Mouse (Mus musculus) left cerebral cortex, adult 2 months (tissue): ENCODE results near the gene Uqcr10. TPM values are rescaled to one million over a fixed set of nuclear protein-coding genes. Genes with fewer than 3 reads are reported as not detected.

Source experiments
- DNase-seq, 2 experiments: peaks; one replicate each; pipeline ENCODE4 v3.0.0; 2021 to 2022; ENCODE audit warnings: low spot score in 2 of 2, mixed read lengths in 1 of 2; ENCODE audit errors: extremely low spot score in 1 of 2
- H3K27ac ChIP-seq: fragments of 200-600 bp; 2 replicates; pipeline ENCODE4 v1.8.1; 2022
- H3K4me3 ChIP-seq: fragments of 200-600 bp; 2 replicates; pipeline ENCODE4 v1.8.1; 2022
- CTCF ChIP-seq: fragments of 200-600 bp; IDR thresholded peaks from 2 replicates; pipeline ENCODE4 v1.8.1; 2022; ENCODE audit warnings: antibody characterized with exemption, mild to moderate bottlenecking, moderate library complexity
- intact Hi-C: fragments of 180-260 bp; cut with DNase I; formaldehyde crosslinking; loops from one replicate; pipeline ENCODE4 v1.15.1; 2025
- total RNA-seq, 2 experiments: library from RNA; stranded (reverse); gene quantifications; 2 replicates each; pipeline ENCODE4 v1.2.3; 2021

Uqcr10 gene
- total RNA-seq, 2 experiments from 2014 or later, result 362 to 374 TPM

DNA sequence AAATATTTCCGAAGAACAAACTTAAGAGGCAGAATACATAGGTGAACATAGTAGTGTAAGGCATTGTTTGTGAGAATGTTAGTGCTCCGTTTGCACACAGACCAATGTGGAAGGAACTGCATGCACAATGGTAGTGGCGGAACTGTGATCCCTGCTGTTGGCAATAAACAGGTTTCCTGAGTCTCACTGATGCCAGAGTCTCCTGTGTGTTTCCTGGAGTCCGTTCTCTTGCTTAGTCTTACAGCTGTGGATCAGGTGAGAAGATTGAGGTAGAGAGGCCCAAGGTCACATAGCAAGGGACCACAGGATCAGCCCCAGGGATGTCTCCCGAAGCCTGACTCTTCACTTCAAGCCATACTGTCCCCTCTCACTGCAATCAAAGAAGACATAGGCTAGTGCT is 18.6 kb downstream of the Uqcr10 start:
- no peak for DNase-seq
- intact Hi-C loops, result no loop called here
- H3K27ac ChIP-seq, result no peak overlapping the region
- no peak overlapping the region for H3K4me3 ChIP-seq
- TF ChIP-seq CTCF, result no peak

DNA sequence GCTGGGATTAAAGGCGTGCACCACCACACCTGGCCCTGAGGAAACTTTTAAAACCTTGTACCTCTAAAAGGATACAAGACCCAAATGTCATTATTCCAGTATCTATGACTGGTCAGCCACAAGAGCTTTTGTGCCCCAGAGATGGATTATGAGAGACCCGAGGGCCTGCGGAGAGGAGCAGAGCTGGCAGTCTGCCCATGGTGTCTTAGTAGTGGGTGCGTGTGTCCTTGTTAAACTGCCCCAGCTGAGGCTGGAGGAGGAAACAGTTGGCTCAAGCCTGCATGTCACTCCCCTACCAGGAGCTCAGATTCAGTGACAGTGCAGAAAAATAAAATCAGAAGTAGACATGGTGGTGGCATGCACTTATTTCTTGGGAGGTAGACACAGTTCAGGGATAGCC is 19.1 kb downstream of the Uqcr10 start:
- DNase-seq, result no peak
- no peak for TF ChIP-seq CTCF
- intact Hi-C loops, result no loop called here
- no peak overlapping the region for H3K27ac ChIP-seq
- no peak overlapping the region for H3K4me3 ChIP-seq

DNA sequence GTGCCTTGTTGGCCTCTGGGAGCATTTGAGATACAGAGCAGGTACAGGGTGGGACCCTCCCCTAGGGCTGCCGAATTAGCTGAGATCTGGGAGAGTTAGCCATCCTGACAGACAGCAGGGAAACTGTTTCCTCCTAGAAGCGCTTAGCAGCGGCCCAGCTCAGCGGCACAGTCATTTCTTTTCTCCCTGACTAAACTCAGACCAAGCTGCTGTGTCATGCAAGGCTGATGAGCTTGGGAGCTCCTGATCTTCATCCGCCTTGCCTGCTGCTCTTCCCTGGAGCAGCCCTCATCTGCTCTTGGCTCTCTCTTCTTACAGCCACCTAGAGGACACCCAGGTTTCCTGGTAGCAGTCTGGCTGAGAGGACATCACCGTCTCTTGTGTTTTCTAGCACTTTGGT is 20.0 kb downstream of the Uqcr10 start:
- DNase-seq, result no peak
- intact Hi-C loops, result no loop called here
- no peak overlapping the region for H3K4me3 ChIP-seq
- H3K27ac ChIP-seq, result no peak overlapping the region; the same call in 1 of the 2 replicates
- no peak; the same call in 1 of the 2 replicates for TF ChIP-seq CTCF

DNA sequence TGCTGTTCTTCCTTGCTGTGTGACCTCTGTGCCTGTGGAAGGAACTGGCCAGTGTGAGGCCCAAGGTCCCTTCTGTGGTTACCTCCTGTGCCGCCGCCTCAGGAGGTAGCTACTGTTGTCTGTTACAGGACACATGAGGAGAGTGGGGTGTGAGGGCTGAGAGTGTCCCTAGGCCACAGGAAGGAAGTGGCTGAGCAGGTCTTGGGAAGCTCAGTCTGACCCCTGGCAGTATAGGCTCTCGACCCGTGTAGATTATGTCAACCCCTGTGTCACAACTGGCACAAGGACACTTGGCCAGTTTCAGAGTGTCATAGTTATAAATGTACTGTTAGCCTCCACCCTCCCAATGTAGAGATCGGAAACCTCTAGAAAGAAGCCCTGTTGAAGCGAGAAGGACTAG is 20.6 kb downstream of the Uqcr10 start:
- no peak overlapping the region for H3K27ac ChIP-seq
- no peak overlapping the region for H3K4me3 ChIP-seq
- no peak for DNase-seq
- intact Hi-C loops, result no loop called here
- no peak for TF ChIP-seq CTCF

DNA sequence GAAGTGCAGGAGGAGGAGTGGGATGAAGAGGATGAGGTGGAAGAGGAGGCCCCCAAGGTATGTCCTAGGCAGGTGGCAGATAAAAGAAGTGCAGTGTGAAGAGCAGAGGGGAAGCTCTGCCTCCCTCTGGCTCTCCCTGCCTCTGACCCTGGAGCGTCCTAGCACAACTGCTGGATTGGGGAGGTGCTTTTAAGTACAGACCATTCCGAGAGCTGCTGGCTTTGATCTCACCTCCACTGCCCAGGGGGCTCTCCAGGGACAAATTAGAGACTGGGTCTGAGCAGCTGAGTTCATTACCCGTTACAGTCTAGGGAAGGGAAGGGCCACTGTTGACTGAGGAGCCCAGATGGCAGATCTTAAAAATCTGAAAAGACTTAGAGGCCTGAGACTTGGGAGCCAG is 24.0 kb downstream of the Uqcr10 start:
- intact Hi-C loops, result no loop called here
- no peak overlapping the region for H3K4me3 ChIP-seq
- TF ChIP-seq CTCF, result no peak
- H3K27ac ChIP-seq, result peak overlapping the region; percentile 38
- DNase-seq, result no peak

DNA sequence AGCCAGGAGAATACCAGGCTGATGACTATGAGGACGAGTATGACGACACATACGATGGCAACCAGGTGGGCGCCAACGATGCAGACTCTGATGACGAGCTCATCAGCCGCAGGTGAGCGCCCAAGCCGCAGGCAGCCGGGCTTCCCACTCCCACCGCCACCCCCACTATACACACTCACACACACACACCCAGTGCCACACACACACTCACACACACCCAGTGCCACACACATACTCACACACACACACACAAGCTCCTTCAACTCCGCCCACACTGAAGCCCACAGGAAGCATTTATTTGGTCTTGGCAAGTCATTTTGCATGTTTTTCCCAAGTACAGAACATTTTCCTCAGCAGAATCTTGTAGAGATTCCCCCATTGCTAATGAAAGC is 24.7 kb downstream of the Uqcr10 start:
- intact Hi-C loops, result no loop called here
- H3K27ac ChIP-seq, result peak overlapping the region; percentile 88
- no peak for TF ChIP-seq CTCF
- DNase-seq, result peak; percentile 25 to 51
- no peak overlapping the region for H3K4me3 ChIP-seq

DNA sequence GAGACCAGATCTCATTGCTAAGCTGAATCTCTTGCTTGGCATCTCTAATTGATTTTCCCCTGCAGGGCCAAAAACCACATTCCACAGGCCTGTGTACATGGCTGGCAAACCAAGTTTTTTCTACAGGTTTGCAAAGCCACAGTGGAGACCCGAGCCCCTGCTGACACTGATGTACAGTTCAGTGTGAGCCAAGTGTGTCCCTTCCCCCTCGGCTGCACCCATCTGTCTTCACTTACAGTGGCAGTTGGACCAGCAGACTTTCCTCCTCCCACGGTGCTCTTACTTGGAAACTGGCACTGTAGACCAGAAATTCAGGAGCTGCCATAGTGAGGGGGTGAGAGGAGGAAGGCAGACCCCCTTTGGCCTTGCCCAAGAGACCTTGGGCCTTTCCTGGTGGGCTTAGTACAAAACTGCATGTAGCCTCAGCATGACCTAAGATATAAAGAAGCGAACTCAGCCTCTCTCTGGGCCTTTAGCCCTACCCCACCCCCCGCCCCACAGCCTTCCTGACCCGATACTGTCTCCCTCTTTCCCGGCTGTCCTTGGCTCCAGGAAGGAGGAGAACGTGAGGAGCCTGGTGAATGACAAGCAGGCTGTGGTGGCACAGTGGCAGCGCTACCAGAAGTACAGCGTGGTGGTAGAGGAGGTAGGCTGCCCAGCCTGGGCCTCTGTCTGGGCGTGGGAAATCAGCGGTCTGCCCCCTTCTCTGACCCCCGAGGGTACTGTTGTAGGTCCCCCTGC is 25.3 kb downstream of the Uqcr10 start:
- no peak for TF ChIP-seq CTCF
- H3K4me3 ChIP-seq, result no peak overlapping the region
- DNase-seq, result peak in 1 of 2 experiments; percentile 63
- H3K27ac ChIP-seq, result peak overlapping the region; percentile 88
- intact Hi-C loops, result no loop called here

DNA sequence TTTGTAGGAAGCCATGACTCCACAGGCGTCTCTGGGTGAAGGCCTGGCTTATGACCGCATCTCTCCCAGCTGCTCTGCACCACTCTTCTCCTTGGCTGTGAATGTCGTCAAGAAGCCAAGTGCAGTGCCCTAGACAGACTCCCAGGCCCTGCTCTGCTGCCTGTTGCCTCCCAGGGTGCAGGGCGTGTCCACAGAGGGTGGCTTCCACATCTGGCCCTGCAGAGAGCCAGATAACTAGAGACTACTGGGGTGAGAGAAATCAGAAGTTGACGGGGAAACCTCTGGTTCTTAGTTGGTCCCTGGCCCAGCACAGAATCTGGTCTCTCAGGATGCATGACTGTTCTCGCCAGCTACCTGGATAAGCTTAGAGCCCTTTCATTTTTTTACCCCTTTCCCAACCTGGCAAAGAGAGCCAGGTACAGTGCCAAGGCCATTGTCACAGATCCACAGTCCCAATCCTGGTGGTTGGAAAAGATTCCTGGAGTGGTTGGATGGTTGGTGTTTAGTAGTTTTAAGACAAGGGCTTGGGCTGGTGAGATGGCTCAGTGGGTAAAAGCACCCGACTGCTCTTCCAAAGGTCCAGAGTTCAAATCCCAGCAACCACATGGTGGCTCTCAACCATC is 26.8 kb downstream of the Uqcr10 start:
- Histone ChIP-seq H3K27ac (no peak overlapping the region; the same call in 1 of the 2 replicates), H3K4me3 (no peak overlapping the region)
- DNase-seq, result no peak
- intact Hi-C loops, result no loop called here
- no peak for TF ChIP-seq CTCF

DNA sequence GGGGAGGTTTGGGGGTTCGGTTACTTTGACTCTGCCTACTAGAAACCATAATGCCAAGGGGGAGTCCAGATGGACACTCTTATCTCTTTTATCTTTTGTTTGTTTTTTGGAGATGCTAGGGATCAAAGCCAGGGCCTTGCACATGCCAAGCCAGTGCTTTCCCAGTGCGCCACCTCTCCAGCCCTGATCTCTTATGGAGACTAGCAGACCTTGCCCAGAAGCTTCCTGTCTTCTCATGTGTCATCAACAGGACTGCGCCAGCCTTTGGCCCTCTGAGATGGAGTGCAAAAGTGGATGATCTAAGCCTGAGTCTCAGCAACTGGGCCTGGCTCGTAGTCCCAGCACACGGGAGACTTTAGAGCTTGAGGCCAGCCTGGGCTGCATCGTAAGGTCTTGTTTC is 28.4 kb downstream of the Uqcr10 start:
- Histone ChIP-seq H3K4me3 (no peak overlapping the region), H3K27ac (no peak overlapping the region)
- DNase-seq, result no peak
- intact Hi-C loops, result no loop called here
- no peak for TF ChIP-seq CTCF

DNA sequence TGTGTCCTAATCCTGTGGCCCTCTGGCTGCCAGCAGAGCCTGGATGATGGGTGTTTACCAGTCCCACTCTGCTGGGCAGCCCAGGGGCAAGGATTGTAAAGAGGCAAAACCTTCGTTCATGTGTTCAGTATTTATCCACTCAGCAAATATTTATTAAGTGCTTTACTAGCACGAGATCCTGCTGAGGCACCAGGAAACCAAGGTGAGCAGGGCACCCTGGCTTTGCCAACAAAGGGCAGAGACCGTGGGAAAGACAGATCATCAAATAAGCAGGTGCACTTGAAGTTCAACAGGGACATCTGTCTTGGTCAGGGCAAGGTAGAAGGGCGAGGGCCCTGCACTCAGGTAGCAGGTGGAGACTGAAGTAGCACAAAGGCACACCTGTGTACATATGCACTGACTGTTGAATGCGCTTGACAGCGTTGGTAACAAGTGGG is 29.0 kb downstream of the Uqcr10 start:
- no peak overlapping the region for H3K27ac ChIP-seq
- no peak for TF ChIP-seq CTCF
- no peak for DNase-seq
- no peak overlapping the region for H3K4me3 ChIP-seq
- intact Hi-C loops, result no loop called here

DNA sequence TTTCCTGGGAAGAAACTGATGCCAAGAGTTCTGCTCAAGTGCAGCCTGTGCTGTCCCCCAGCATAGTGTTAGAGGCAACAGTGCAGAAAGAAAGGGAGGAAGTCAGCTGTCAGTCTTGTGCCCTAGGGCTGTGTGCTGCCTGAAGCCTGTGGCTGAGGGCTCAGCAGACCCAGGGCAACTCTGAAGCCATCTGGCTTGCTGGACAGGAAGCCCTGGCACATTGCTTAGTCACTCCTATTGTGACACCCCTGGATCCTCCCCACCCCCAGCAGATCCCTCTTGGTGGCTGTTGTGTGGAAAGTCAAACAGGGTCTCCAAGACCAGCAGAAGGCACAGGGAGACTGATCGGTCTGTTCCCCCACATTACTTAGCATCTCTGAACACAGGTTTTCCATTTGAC is 29.5 kb downstream of the Uqcr10 start:
- DNase-seq, result no peak
- no peak for TF ChIP-seq CTCF
- intact Hi-C loops, result no loop called here
- Histone ChIP-seq H3K27ac (no peak overlapping the region), H3K4me3 (no peak overlapping the region)

DNA sequence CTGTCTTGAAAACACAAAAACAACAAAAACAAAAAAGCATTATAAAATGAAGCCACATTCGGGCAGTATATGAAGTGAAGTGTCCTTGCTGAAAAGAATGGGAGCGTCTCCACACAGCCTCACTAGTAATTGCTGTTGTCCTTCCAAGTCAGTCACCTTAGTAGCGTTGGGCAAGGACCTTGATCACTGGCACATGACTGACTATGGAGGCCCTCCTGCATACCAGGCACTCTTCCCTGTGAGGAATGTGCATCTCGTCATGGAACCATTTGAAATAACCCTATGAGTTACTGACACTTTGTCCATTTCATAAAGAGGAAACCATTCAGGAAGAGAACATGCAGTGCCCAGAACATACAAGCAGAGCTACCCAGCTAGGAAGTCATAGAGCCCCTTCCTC is 32.4 kb downstream of the Uqcr10 start:
- intact Hi-C loops, result no loop called here
- no peak overlapping the region for H3K27ac ChIP-seq
- no peak overlapping the region for H3K4me3 ChIP-seq
- TF ChIP-seq CTCF, result no peak
- no peak for DNase-seq

DNA sequence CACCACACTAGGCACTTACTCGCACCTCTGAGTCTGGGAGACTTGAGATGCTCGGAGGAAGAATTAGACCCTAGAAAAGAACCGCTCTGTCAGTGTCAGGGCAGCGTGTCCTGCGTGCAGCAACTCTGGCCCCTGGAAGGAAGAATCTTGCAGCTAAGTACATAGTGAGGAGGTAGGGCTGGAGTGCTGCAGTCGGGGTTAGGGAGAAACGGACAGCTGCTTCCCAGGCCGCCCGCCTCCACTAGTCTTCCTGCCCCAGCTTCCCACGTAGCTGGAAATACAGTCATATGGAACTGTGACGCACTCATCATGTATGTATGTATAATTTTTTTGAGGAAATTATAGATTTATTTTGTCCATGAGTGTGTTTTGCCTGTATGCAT is 41.7 kb downstream of the Uqcr10 start:
- TF ChIP-seq CTCF, result no peak
- no peak overlapping the region; the same call in 1 of the 2 replicates for H3K27ac ChIP-seq
- H3K4me3 ChIP-seq, result no peak overlapping the region
- intact Hi-C loops, result no loop called here
- no peak for DNase-seq
